Mouse (Mus musculus): Measurements from ENCODE around the gene Pde10a.

DNA sequence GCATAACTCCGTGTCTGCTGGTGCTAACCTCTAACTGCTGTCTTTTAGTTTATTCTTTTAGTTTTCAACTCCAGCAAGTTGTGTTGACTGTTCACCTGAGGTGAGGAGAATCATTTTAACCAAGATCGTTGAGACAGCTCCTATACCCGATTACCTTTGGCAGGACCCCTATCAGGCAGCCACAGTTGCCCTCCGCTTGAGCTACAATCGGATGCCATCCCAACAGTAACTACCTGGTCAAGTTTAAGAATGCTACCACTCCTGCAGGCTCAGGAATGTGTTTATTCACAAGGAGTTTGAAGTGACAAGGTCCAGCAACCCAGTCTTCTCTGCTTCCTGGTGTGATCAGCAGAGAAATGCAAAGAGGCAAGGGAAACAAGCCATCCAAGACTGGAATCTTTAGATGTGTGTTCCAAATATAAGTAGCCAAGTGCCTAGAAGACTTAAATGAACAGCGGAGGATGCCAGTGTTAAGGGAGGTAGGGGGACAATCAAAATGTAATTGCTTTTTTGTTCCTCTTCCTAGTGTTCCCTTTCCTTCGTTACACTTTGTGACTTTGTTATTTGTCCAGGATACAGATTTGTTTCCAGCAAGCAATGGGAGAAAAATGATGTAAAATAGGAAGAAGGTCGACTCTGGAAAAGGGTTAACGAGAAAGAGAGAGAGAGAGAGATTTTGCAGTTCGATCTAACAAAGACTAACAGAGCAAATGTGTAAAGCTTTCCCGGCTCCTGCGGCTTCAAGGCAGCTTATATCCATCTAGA is 273.5 kb downstream of the Pde10a start:
- TF ChIP-seq GATA1 (IDR thresholded peaks at IDR 0.05; ENCODE audit: borderline replicate concordance, low read length) (no peak), FLI1 (IDR thresholded peaks at IDR 0.05; ENCODE audit: low read length) (no peak)

Measured in megakaryocyte, embryonic 14.5 days (primary cell).